Mouse (Mus musculus) erythroblast, embryonic 14.5 days (primary cell): ENCODE measurements around the gene Nsmce1. TPM values are rescaled to one million over a fixed set of nuclear protein-coding genes. Genes with fewer than 3 reads are reported as not detected.
A peak's percentile ranks its signal among the peaks of the same experiment; 100 is the strongest.
"Not testable (repeated sequence)": the region's sequence is repeated elsewhere in the genome, so short reads cannot be mapped to it uniquely, and the experiment has no call there.

Experiments used
- H3K27me3 ChIP-seq: 2 replicates; pipeline ENCODE4 v1.6.1; 2012; ENCODE audit warnings: inconsistent platforms; ENCODE audit not compliant: control insufficient read depth
- H3K36me3 ChIP-seq: 2 replicates; pipeline ENCODE4 v1.6.1; 2012; ENCODE audit warnings: mild to moderate bottlenecking, inconsistent platforms; ENCODE audit not compliant: control insufficient read depth
- H3K4me1 ChIP-seq: 2 replicates; pipeline ENCODE4 v1.6.1; 2012; ENCODE audit warnings: inconsistent platforms; ENCODE audit not compliant: control insufficient read depth
- H3K4me3 ChIP-seq: replicated peaks from 2 replicates; pipeline ENCODE3; 2012; ENCODE audit warnings: moderate library complexity, mild to moderate bottlenecking, inconsistent platforms
- H3K9me3 ChIP-seq: 2 replicates; pipeline ENCODE4 v1.6.1; 2012; ENCODE audit warnings: low read length, inconsistent platforms, mixed read lengths; ENCODE audit not compliant: control insufficient read depth
- GATA1 ChIP-seq: IDR thresholded peaks from 2 replicates; pipeline ENCODE4 v1.6.1; 2012; ENCODE audit warnings: low read length, inconsistent platforms, mixed read lengths
- TAL1 ChIP-seq: IDR thresholded peaks from 3 replicates; pipeline ENCODE4 v1.6.1; 2012; ENCODE audit warnings: low read length, inconsistent platforms, mixed read lengths
- polyA plus RNA-seq: library from polyadenylated mRNA; stranded (reverse); fragments of >175 nt; gene quantifications from 2 replicates; pipeline ENCODE4 v1.2.3, GENCODE M21; 2012

The Nsmce1 gene
- polyA plus RNA-seq, 1 experiment = 2.9 TPM

DNA sequence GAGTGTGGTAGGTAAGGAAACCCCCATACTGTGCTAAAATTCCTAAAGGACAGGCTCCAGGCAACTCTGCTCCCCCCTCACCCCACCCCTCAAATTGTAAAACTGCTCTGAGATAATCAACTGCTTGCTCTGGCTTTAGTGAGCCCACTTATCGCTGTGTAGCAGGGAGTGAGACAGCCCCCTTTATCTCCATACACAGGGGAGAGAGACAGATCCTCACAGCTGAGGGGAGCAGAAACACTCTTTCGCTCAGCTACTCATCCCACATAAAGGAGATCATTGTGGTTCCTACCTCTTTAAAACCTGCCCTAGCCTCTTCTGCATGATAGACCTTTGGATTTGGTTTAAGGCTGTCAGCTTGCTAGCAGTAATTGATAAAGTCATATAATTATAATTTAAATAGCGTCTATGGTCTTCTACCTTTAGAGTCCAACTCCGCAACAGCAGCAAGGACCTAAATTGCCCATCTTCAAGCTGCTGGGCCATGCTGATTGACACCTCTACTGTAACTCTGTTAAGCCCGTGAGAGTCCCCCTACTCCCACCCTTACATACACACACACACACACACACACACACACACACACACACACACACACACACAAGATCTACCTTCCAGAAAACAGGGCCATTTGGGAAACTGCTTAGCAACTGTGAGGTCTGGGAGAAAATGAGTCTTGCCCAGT, 62.4 kb downstream of the Nsmce1 start:
- H3K4me1 ChIP-seq = peaks cover 67% of the 10 kb centered on the region
- peak overlapping the region; percentile 39 for H3K4me3 ChIP-seq
- peak; percentile 83 for TF ChIP-seq TAL1
- peak; percentile 82 for TF ChIP-seq GATA1
- not testable (repeated sequence) for H3K27me3 ChIP-seq, H3K9me3 ChIP-seq, H3K36me3 ChIP-seq

DNA sequence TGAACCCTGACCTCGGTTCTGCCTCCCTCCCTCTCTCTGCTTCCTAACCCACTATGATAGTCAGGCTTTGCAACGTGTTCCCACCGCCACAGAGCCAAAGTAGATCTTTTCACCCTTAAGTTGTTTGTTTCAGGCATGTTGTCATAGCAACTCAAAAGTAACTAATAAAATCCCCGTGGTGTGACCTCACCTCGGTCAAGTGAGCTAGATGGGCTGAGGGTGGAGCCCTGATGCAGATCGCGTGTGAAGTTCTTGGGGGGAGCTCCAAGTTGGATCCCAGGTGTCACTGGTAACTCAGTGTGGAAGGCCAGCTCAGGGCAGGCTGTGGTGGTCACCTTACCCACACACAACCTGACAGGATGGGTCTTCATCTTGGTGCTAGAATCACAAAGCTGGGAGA, 63.0 kb downstream of the Nsmce1 start:
- H3K4me1 ChIP-seq = peaks cover 73% of the 10 kb centered on the region
- TF ChIP-seq TAL1 (no peak), GATA1 (no peak)
- peak overlapping the region; percentile 39 for H3K4me3 ChIP-seq
- H3K9me3 ChIP-seq = 0 out of 2 replicates have a peak, but pooled peaks cover 4% of the 10 kb centered on the region
- no peaks in the 10 kb centered on the region; the same call in 1 of the 2 replicates for H3K36me3 ChIP-seq
- no peaks in the 10 kb centered on the region for H3K27me3 ChIP-seq

DNA sequence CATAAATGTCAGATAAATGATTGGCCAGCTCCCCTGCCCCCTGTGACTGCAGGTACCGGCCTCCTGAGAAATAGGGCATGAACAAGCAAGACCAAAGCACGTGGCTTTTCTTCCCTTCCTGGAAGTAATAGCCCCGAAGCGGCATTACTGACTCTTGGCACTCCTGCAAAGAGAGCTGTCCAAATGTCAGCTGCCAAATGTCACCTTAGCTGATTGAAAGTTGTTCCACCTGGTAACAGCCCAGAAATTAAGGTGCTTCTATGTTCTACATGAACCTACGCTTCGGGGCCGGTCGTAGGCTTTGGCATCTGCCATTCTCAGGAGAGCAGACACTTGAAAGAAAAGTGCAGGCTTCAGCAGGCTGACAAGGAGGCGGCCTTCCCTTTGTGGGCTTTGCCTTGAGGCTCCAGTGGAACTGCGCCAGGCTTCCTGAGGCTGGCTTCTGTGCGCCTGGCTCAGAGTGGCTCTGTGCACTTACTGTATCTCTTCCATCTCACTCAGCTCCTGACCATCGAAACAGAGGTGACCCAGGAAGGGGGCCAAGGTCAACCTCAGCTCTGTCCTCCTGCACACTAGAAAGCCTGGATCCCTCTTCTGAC, 63.8 kb downstream of the Nsmce1 start:
- H3K36me3 ChIP-seq = no peaks in the 10 kb centered on the region; the same call in 1 of the 2 replicates
- no peak overlapping the region for H3K4me3 ChIP-seq
- TF ChIP-seq GATA1 = no peak
- TF ChIP-seq TAL1 = no peak
- H3K27me3 ChIP-seq = no peaks in the 10 kb centered on the region
- H3K4me1 ChIP-seq = peaks cover 80% of the 10 kb centered on the region
- 0 out of 2 replicates have a peak, but pooled peaks cover 4% of the 10 kb centered on the region for H3K9me3 ChIP-seq

DNA sequence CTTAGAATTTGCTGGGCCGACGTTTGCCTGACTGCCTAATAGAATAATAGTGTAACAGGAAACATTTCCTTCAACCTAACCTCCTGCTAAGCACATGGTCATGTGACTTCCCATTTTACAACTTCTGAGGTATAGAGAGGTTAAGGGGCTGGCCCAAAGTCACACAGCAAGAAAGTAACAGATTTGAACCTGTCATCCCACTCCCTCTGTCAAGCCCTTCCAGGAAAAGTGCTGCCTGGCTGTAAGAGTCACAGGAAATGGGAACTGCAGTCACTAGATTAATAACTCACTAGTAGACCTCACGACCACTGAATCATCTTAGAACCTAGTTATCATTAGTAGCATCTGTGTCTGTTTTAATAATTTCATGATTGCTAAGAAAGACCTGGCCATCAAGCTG, 68.3 kb downstream of the Nsmce1 start:
- TF ChIP-seq GATA1 = no peak
- no peak for TF ChIP-seq TAL1
- Histone ChIP-seq H3K27me3 (no peaks in the 10 kb centered on the region), H3K4me3 (no peak overlapping the region), H3K9me3 (no peaks in the 10 kb centered on the region), H3K4me1 (peaks cover 74% of the 10 kb centered on the region), H3K36me3 (no peaks in the 10 kb centered on the region; the same call in 1 of the 2 replicates)

DNA sequence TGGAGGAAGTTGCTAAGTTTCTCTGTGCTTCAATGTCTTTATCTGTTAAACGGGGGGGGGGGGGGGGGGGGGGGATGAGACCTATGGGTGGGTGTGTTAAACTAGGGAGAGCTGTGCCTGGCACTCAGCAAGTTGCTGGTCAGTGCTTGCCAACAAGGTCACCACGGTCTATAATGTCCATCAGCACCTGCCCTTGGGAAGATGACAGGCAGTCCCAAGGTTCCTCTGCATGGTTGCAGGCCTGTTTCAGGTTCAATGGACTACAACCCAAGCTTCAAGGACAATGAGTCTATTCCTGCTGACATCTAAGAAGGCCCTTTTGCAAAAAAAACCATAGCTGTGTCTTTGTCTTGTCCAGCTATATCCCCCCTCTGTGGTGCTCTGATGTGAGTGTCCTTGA, 69.5 kb downstream of the Nsmce1 start:
- Histone ChIP-seq H3K27me3 (peaks cover 3% of the 10 kb centered on the region; the same call in 1 of the 2 replicates), H3K4me3 (no peak overlapping the region), H3K9me3 (no peaks in the 10 kb centered on the region), H3K4me1 (peaks cover 63% of the 10 kb centered on the region), H3K36me3 (no peaks in the 10 kb centered on the region)
- no peak for TF ChIP-seq TAL1
- TF ChIP-seq GATA1 = no peak

DNA sequence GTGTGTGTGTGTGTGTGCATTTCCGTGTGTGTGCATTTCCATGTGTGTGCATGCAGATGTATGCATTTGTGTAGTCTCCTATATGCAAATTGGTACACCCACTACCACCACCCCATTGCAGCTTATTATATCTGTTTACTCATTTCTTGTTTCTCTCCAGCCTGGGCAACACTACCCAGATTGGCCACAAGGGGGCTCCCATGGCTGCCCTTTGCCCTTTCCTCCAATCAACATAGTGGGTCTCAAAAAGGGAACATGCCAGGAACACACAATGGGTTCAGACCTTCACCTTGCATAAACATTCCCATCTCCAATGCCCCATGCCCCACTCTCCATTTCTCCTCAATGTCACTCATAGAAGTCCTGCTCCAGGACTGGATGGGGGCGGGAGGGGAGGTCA, 71.2 kb downstream of the Nsmce1 start:
- H3K4me1 ChIP-seq = peaks cover 46% of the 10 kb centered on the region
- TF ChIP-seq GATA1 (no peak), TAL1 (no peak)
- H3K36me3 ChIP-seq = no peaks in the 10 kb centered on the region
- no peaks in the 10 kb centered on the region for H3K9me3 ChIP-seq
- H3K27me3 ChIP-seq = peaks cover 3% of the 10 kb centered on the region; the same call in 1 of the 2 replicates
- H3K4me3 ChIP-seq = no peak overlapping the region

DNA sequence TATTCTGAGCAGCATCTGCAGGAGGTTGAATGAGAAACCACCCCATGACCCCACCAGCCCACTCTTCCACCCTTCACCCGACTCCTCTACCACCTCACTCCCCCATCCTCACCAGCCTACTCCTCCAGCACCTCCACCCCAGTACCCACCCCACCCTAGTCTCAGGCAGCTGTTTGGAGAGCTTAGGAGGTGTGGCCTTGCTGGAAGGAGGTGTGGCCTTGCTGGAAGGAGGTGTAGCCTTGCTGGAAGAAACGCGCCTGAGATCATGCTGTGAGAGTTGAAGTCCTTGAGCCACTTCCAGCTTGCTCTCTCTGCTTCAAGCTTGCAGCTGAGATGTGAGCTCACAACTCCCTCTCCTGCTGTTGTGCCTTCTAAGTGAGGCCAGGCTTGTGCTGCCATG, 73.0 kb downstream of the Nsmce1 start:
- Histone ChIP-seq H3K9me3 (no peaks in the 10 kb centered on the region), H3K36me3 (no peaks in the 10 kb centered on the region), H3K27me3 (peaks cover 3% of the 10 kb centered on the region; the same call in 1 of the 2 replicates), H3K4me1 (peaks cover 35% of the 10 kb centered on the region), H3K4me3 (no peak overlapping the region)
- no peak for TF ChIP-seq GATA1
- no peak for TF ChIP-seq TAL1

Other genes with a start within 250 kb of the Nsmce1 start
- gene Kdm8, start 46.9 kb downstream of the Nsmce1 start, polyA plus RNA-seq = 0.23 and 0.27 TPM in 2 replicates
- gene Il4ra, start 60.5 kb upstream of the Nsmce1 start, polyA plus RNA-seq = 0.08 and 0.09 TPM in 2 replicates
- 0.04 and 0.05 TPM in 2 replicates for gene Il21r, start 111.8 kb upstream of the Nsmce1 start, polyA plus RNA-seq
- 2.8 and 2.9 TPM in 2 replicates for gene Gtf3c1, start 216.2 kb upstream of the Nsmce1 start, polyA plus RNA-seq
- 0.21 and 0.30 TPM in 2 replicates for gene D430042O09Rik, start 216.3 kb upstream of the Nsmce1 start, polyA plus RNA-seq